Comparison of ENCODE assay signal across 9 mouse cellular contexts in genomic region chr11:77308533-77308932, GRCm38 (mm10).
A peak's percentile ranks its signal among the peaks of the same experiment; 100 is the strongest.
DNase-seq lines count a peak whose midpoint lies in the region; ATAC-seq and TF ChIP-seq lines count a peak whose summit lies in the region.
"Had no signal": no experiment of that assay in that cellular context is flagged by ENCODE, and none has a peak within 500 bp of the region (broad histone marks: within the 10 kb centered on the region; RNA-seq: fewer than 3 reads in every experiment).

No protein-coding gene starts in this region.

- TF ChIP-seq POLR2A in liver, adult 2 months (IDR thresholded peaks at IDR 0.05; ENCODE audit: extremely low read depth, insufficient read depth, low read length) = no peak

- peak; percentile 39 for DNase-seq in adrenal gland, postnatal 10 days
- DNase-seq in adrenal gland, postnatal 4 days (ENCODE audit: low spot score in 2 of 2) = no peak
- DNase-seq in liver, adult 2 months (ENCODE audit: extremely low read depth, low read depth, low spot score) = peak; percentile 44
- DNase-seq in liver = no peak
- peak; percentile 18 for DNase-seq in brain, embryonic 18.5 days (ENCODE audit: low read depth, low spot score)
- peak; percentile 57 to 75 for DNase-seq in heart, postnatal 10 days
- peak; percentile 60 for DNase-seq in lung, postnatal 10 days

- no peaks in the 10 kb centered on the region for H3K27me3 ChIP-seq in liver, adult 2 months (ENCODE audit: control insufficient read depth, insufficient read depth, low read length)
- H3K27me3 ChIP-seq: midbrain, embryonic 12.5 days had no signal

- H3K36me3 ChIP-seq in liver, adult 2 months (ENCODE audit: control insufficient read depth, insufficient read depth, low read length) = no peaks in the 10 kb centered on the region
- H3K36me3 ChIP-seq: midbrain, embryonic 12.5 days had no signal

- peak; percentile 42; the same call in 1 of the 2 replicates for TF ChIP-seq CTCF in liver, adult 2 months (IDR thresholded peaks at IDR 0.05; ENCODE audit: low read depth, low read length)

- no peaks in the 10 kb centered on the region; the same call in 1 of the 2 replicates for H3K79me2 ChIP-seq in liver, adult 2 months (ENCODE audit: control insufficient read depth, insufficient read depth, low read length)

- no peaks in the 10 kb centered on the region for H3K4me1 ChIP-seq in liver, adult 2 months (ENCODE audit: control insufficient read depth, insufficient read depth, low read length)
- H3K4me1 ChIP-seq: midbrain, embryonic 12.5 days had no signal

- 5% methylated on average over 1 of the region's 1 CpGs for WGBS in liver, adult 2 months

- ATAC-seq in frontal cortex, adult (ENCODE audit: low TSS enrichment) = no peak

- H3K9ac ChIP-seq in liver, adult 2 months (ENCODE audit: low read depth, low read length) = no peak overlapping the region
- H3K9ac ChIP-seq: midbrain, embryonic 12.5 days had no signal

- H3K4me3 ChIP-seq in liver, adult 2 months (ENCODE audit: insufficient read depth, low read depth, low read length) = no peak overlapping the region
- H3K4me3 ChIP-seq: midbrain, embryonic 12.5 days had no signal

- H3K27ac ChIP-seq in liver, adult 2 months (replicated peaks; ENCODE audit: insufficient read depth, low read depth, low read length) = no peak overlapping the region
- H3K27ac ChIP-seq: midbrain, embryonic 12.5 days had no signal

- intact Hi-C loops in heart, postnatal 10 days (cut with DNase I) = loop anchor here (1.0 kb wide), 2 partner anchors 94 to 208 kb away; no protein-coding TSS in a partner anchor

Comparison
In these comparisons a context has a peak if more than half of its experiments do, and no peak if none do; other contexts are left out.
1. DNase-seq: peak in adrenal gland, postnatal 10 days (single experiment), liver, adult 2 months (single experiment), brain, embryonic 18.5 days (single experiment), heart, postnatal 10 days (2 of 2) and lung, postnatal 10 days (single experiment); none in adrenal gland, postnatal 4 days (0 of 2) and liver (single experiment).